21 mouse cellular contexts compared by ENCODE assay signal in the genomic region with DNA sequence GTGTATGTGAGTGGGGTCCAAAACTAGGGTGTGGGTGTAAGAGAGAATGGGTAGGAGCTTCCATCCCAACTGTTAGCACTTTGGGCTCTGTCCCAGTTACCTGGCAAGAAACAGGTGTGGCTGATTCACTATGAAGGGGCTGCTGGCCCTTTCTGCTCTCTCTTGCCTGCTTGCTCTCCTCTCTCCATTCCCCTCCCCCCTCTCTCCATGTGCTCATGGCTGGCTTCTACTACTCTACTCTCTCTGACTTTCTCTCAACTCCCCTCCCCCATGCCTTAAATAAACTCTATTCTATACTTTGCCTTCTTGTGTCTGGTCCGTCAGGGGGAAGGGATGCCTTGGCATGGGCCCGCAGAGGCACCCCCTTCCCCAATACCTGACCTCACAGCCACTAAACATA. TPM values are rescaled to one million over a fixed set of nuclear protein-coding genes. Genes with fewer than 3 reads are reported as not detected.
DNase-seq lines count a peak whose midpoint lies in the region; ATAC-seq lines count a peak whose summit lies in the region.
"Had no signal": no experiment of that assay in that cellular context is flagged by ENCODE, and none has a peak within 500 bp of the region (broad histone marks: within the 10 kb centered on the region; RNA-seq: fewer than 3 reads in every experiment).

No protein-coding gene starts in this region.

- no peaks in the 10 kb centered on the region for H3K9me3 ChIP-seq in heart, embryonic 12.5 days (replicated peaks)
- H3K9me3 ChIP-seq in midbrain, embryonic 10.5 days (replicated peaks), result no peaks in the 10 kb centered on the region
- no peaks in the 10 kb centered on the region for H3K9me3 ChIP-seq in midbrain, embryonic 16.5 days (replicated peaks; ENCODE audit: control insufficient read depth, low read length, poor library complexity, severe bottlenecking)
- H3K9me3 ChIP-seq in liver, embryonic 16.5 days (replicated peaks; ENCODE audit: control insufficient read depth, low read length), result no peaks in the 10 kb centered on the region
- H3K9me3 ChIP-seq: limb, embryonic 15.5 days; neural tube, embryonic 15.5 days had no signal

- H3K4me2 ChIP-seq in heart, embryonic 12.5 days, result no peak overlapping the region
- H3K4me2 ChIP-seq in midbrain, embryonic 16.5 days (ENCODE audit: low read length), result no peak overlapping the region
- no peak overlapping the region for H3K4me2 ChIP-seq in liver, embryonic 16.5 days (ENCODE audit: low read depth, low read length)
- H3K4me2 ChIP-seq: limb, embryonic 15.5 days; neural tube, embryonic 15.5 days had no signal

- 53% methylated on average over 2 of the region's 2 CpGs for WGBS in heart, embryonic 12.5 days
- WGBS in midbrain, embryonic 10.5 days, result 61% methylated on average over 2 of the region's 2 CpGs
- WGBS in midbrain, embryonic 16.5 days, result 66% methylated on average over 2 of the region's 2 CpGs
- 58% methylated on average over 2 of the region's 2 CpGs for WGBS in liver, embryonic 16.5 days (ENCODE audit: insufficient replicate concordance)

- intact Hi-C loops in heart, postnatal 25 days (cut with DNase I), result loop anchor here (5.0 to 10.0 kb wide), 2 partner anchors 142 to 246 kb away; a partner anchor contains a TSS

- H3K27ac ChIP-seq in heart, embryonic 12.5 days (ENCODE audit: poor library complexity, severe bottlenecking), result no peak overlapping the region
- H3K27ac ChIP-seq in midbrain, embryonic 10.5 days (replicated peaks), result peak overlapping the region; percentile 43; the same call in 1 of the 2 replicates
- H3K27ac ChIP-seq in midbrain, embryonic 16.5 days (ENCODE audit: low read length), result no peak overlapping the region
- H3K27ac ChIP-seq in liver, embryonic 16.5 days (ENCODE audit: low read length), result 0 out of 2 replicates have a peak overlapping the region, but pooled peaks have one; percentile 20
- H3K27ac ChIP-seq: limb, embryonic 15.5 days; neural tube, embryonic 15.5 days; stomach, postnatal 0 days had no signal

- peak overlapping the region; percentile 53; the same call in 1 of the 2 replicates for H3K9ac ChIP-seq in heart, embryonic 12.5 days
- H3K9ac ChIP-seq in midbrain, embryonic 16.5 days (ENCODE audit: low read depth, low read length), result no peak overlapping the region
- H3K9ac ChIP-seq in liver, embryonic 16.5 days (ENCODE audit: low read depth, low read length), result peak overlapping the region; percentile 26
- H3K9ac ChIP-seq: limb, embryonic 15.5 days; neural tube, embryonic 15.5 days had no signal

- H3K4me3 ChIP-seq in heart, embryonic 12.5 days, result no peak overlapping the region
- H3K4me3 ChIP-seq in midbrain, embryonic 10.5 days, result no peak overlapping the region
- no peak overlapping the region for H3K4me3 ChIP-seq in midbrain, embryonic 16.5 days (ENCODE audit: low read depth, low read length)
- no peak overlapping the region for H3K4me3 ChIP-seq in liver, embryonic 16.5 days (ENCODE audit: low read depth, low read length)
- H3K4me3 ChIP-seq: erythroblast, embryonic 14.5 days; limb, embryonic 15.5 days; neural tube, embryonic 15.5 days had no signal

- no peaks in the 10 kb centered on the region for H3K27me3 ChIP-seq in heart, embryonic 12.5 days (replicated peaks)
- 0 out of 2 replicates have a peak, but pooled peaks cover 5% of the 10 kb centered on the region for H3K27me3 ChIP-seq in midbrain, embryonic 10.5 days (ENCODE audit: low read depth, poor library complexity, severe bottlenecking)
- H3K27me3 ChIP-seq in midbrain, embryonic 16.5 days (ENCODE audit: control insufficient read depth, insufficient read depth, low read depth, low read length), result no peaks in the 10 kb centered on the region
- no peaks in the 10 kb centered on the region for H3K27me3 ChIP-seq in liver, embryonic 16.5 days (ENCODE audit: control insufficient read depth, insufficient read depth, low read depth, low read length)
- H3K27me3 ChIP-seq: limb, embryonic 15.5 days; neural tube, embryonic 15.5 days had no signal

- peaks cover 49% of the 10 kb centered on the region for H3K4me1 ChIP-seq in heart, embryonic 12.5 days (replicated peaks)
- H3K4me1 ChIP-seq in midbrain, embryonic 10.5 days, result peaks cover 43% of the 10 kb centered on the region
- H3K4me1 ChIP-seq in midbrain, embryonic 16.5 days (ENCODE audit: control insufficient read depth, insufficient read depth, low read length), result peaks cover 4% of the 10 kb centered on the region; the same call in 1 of the 2 replicates
- H3K4me1 ChIP-seq in liver, embryonic 16.5 days (ENCODE audit: control insufficient read depth, low read depth, low read length), result peaks cover 48% of the 10 kb centered on the region

- H3K36me3 ChIP-seq in heart, embryonic 12.5 days, result no peaks in the 10 kb centered on the region
- H3K36me3 ChIP-seq in midbrain, embryonic 10.5 days, result no peaks in the 10 kb centered on the region
- H3K36me3 ChIP-seq in midbrain, embryonic 16.5 days (ENCODE audit: control insufficient read depth, insufficient read depth, low read length), result no peaks in the 10 kb centered on the region
- H3K36me3 ChIP-seq in liver, embryonic 16.5 days (ENCODE audit: control insufficient read depth, insufficient read depth), result no peaks in the 10 kb centered on the region
- H3K36me3 ChIP-seq: limb, embryonic 15.5 days; neural tube, embryonic 15.5 days had no signal

- ATAC-seq in heart, embryonic 12.5 days (ENCODE audit: insufficient number of reproducible peaks, low FRiP score), result no peak
- no peak for ATAC-seq in midbrain, embryonic 16.5 days
- ATAC-seq in liver, embryonic 16.5 days (ENCODE audit: low read depth), result no peak

- DNase-seq in heart, postnatal 25 days (ENCODE audit: low spot score), result no peak
- no peak for DNase-seq in midbrain, embryonic 10.5 days (ENCODE audit: low spot score)
- DNase-seq in ZHBTc4 (ENCODE audit: low read depth, low spot score), result peak; percentile 40
- no peak for DNase-seq in thymus, postnatal 14 days
- DNase-seq in thymus, postnatal 4 days, result no peak
- DNase-seq: adrenal gland, adult 2 months; cerebellum, adult 8-10 months; embryo, embryonic 11 days; kidney, adult 2 months; lung, postnatal 4 days; retina, postnatal 1 day; spleen, adult 18-20 months had no signal

RNA-seq across cellular contexts. Expression of a gene that starts 1.8 kb away (rescaled TPM):
- 648 and 662 TPM in 2 replicates for polyA plus RNA-seq in heart, embryonic 12.5 days (2016; fragmentation: Nextera tagmentation; extraction: Ambion mirVana)
- total RNA-seq in heart, postnatal 25 days (2021), result 100 to 1,000 TPM; 136 to 207 TPM
- 1,099 and 1,206 TPM in 2 replicates for polyA plus RNA-seq in midbrain, embryonic 10.5 days (2016; fragmentation: Nextera tagmentation; extraction: Ambion mirVana)
- polyA plus RNA-seq in midbrain, embryonic 16.5 days (2015; fragmentation: Nextera tagmentation; extraction: Ambion mirVana), result 1,533 and 1,562 TPM in 2 replicates
- polyA plus RNA-seq in liver, embryonic 16.5 days (2015; fragmentation: Nextera tagmentation; extraction: Ambion mirVana), result 431 and 513 TPM in 2 replicates

RNA-seq across cellular contexts. Expression of a gene that starts 18.3 kb away (rescaled TPM):
- polyA plus RNA-seq in heart, embryonic 12.5 days (2016; fragmentation: Nextera tagmentation; extraction: Ambion mirVana), result not detected in 2 replicates
- not detected for total RNA-seq in heart, postnatal 25 days (2021)
- not detected in 2 replicates for polyA plus RNA-seq in midbrain, embryonic 10.5 days (2016; fragmentation: Nextera tagmentation; extraction: Ambion mirVana)
- 0.45 TPM in 1 of 2 replicates, not detected in the other for polyA plus RNA-seq in midbrain, embryonic 16.5 days (2015; fragmentation: Nextera tagmentation; extraction: Ambion mirVana)
- not detected in 2 replicates for polyA plus RNA-seq in liver, embryonic 16.5 days (2015; fragmentation: Nextera tagmentation; extraction: Ambion mirVana)
- total RNA-seq: adrenal gland, adult 2 months; gastrocnemius, postnatal 4 days; left cerebral cortex, adult 18-20 months had no signal
- polyA plus RNA-seq: adrenal gland, adult 2 months; erythroblast, embryonic 14.5 days; kidney, adult 2 months; stomach, postnatal 0 days had no signal

RNA-seq across cellular contexts. Expression of a gene that starts 37.0 kb away (rescaled TPM):
- polyA plus RNA-seq in heart, embryonic 12.5 days (2016; fragmentation: Nextera tagmentation; extraction: Ambion mirVana), result 16.4 and 16.8 TPM in 2 replicates
- 10 to 100 TPM; 27.9 to 28.6 TPM for total RNA-seq in heart, postnatal 25 days (2021)
- 22.6 and 27.9 TPM in 2 replicates for polyA plus RNA-seq in midbrain, embryonic 10.5 days (2016; fragmentation: Nextera tagmentation; extraction: Ambion mirVana)
- polyA plus RNA-seq in midbrain, embryonic 16.5 days (2015; fragmentation: Nextera tagmentation; extraction: Ambion mirVana), result 23.4 and 24.3 TPM in 2 replicates
- polyA plus RNA-seq in liver, embryonic 16.5 days (2015; fragmentation: Nextera tagmentation; extraction: Ambion mirVana), result 8.4 and 9.3 TPM in 2 replicates

Comparison
In these comparisons a context has a peak if more than half of its experiments do, and no peak if none do; other contexts are left out.
1. H3K27ac ChIP-seq: peak in midbrain, embryonic 10.5 days (single experiment) and liver, embryonic 16.5 days (single experiment); none in heart, embryonic 12.5 days (single experiment) and midbrain, embryonic 16.5 days (single experiment).